Comparison of ENCODE assay signal across 8 mouse cellular contexts in the genomic region with DNA sequence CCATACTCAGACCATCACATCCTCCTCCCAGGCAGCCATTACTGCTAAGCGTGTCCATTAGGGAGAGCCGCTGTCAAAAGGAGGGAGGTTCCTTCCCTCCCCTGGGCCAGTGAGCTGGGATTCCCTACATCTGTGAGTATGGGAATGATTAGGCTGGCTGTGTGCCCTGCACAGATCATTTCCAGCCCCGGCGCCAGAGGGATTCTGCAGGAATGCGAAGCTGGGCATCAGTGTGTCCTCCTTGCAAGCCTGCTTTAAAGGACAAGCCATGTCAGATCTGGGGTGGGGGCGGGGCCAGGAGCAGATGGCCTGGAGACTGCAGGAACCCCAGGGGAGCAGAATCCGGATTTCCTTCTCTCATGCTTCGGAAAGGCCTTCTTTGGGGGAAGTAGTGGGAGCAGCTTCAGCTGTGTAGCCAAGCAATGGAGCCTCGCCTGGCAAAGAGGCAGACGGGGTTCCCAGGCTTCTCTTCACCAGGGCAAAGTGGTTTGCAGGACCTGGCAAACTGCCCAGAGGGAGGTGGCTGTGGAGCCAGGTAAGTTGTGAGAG. TPM values are rescaled to one million over a fixed set of nuclear protein-coding genes. Genes with fewer than 3 reads are reported as not detected.
A peak's percentile ranks its signal among the peaks of the same experiment; 100 is the strongest.
DNase-seq lines count a peak whose midpoint lies in the region; ATAC-seq lines count a peak whose summit lies in the region.

No protein-coding gene starts in this region.

- ATAC-seq in intestine, embryonic 14.5 days (replicated peaks; ENCODE audit: low FRiP score, low TSS enrichment, low read depth), result peak; percentile 27; the same call in 1 of the 2 replicates
- peak; percentile 60; the same call in 1 of the 2 replicates for ATAC-seq in limb, embryonic 11.5 days (ENCODE audit: insufficient number of reproducible peaks, low FRiP score, low TSS enrichment, low read depth)
- ATAC-seq in granulocyte monocyte progenitor cell, adult 5-6 weeks (replicated peaks; ENCODE audit: poor library complexity, severe bottlenecking), result no peak

- H3K9me3 ChIP-seq in intestine, embryonic 14.5 days (ENCODE audit: control insufficient read depth, low read length), result no peaks in the 10 kb centered on the region
- no peaks in the 10 kb centered on the region for H3K9me3 ChIP-seq in limb, embryonic 11.5 days (ENCODE audit: control insufficient read depth, low read length)

- peak; percentile 13 for DNase-seq in R1 (ENCODE audit: low read depth, low spot score)
- peak; percentile 85 to 86 for DNase-seq in cerebellum, postnatal 14 days
- DNase-seq in gastrocnemius, postnatal 14 days, result peak; percentile 87
- peak; percentile 69 for DNase-seq in intestine, embryonic 14.5 days (ENCODE audit: low spot score)
- peak; percentile 78 for DNase-seq in limb, embryonic 11.5 days (ENCODE audit: low spot score)
- peak; percentile 70 for DNase-seq in neural tube, embryonic 10.5 days (ENCODE audit: extremely low spot score, low spot score)
- DNase-seq in urinary bladder, postnatal 4 days (ENCODE audit: low spot score in 2 of 2), result peak; percentile 83 to 84

- 19% methylated on average over 10 of the region's 10 CpGs for WGBS in intestine, embryonic 14.5 days
- whole genome bisulfite sequencing in limb, embryonic 11.5 days, result 9% methylated on average over 10 of the region's 10 CpGs

- peak overlapping the region; percentile 51; the same call in 1 of the 2 replicates for H3K27ac ChIP-seq in intestine, embryonic 14.5 days (ENCODE audit: low read depth)
- peak overlapping the region; percentile 32; the same call in 1 of the 2 replicates for H3K27ac ChIP-seq in limb, embryonic 11.5 days (replicated peaks; ENCODE audit: low read depth, low read length)

- H3K27me3 ChIP-seq in intestine, embryonic 14.5 days (replicated peaks; ENCODE audit: control insufficient read depth, insufficient read depth, low read length), result no peaks in the 10 kb centered on the region
- no peaks in the 10 kb centered on the region for H3K27me3 ChIP-seq in limb, embryonic 11.5 days (ENCODE audit: control insufficient read depth, insufficient read depth, low read length)

- peaks cover 9% of the 10 kb centered on the region for H3K4me1 ChIP-seq in intestine, embryonic 14.5 days (replicated peaks; ENCODE audit: control insufficient read depth, insufficient read depth, low read length)
- peaks cover 9% of the 10 kb centered on the region; the same call in 1 of the 2 replicates for H3K4me1 ChIP-seq in limb, embryonic 11.5 days (ENCODE audit: control insufficient read depth, insufficient read depth, low read length)

- 0 out of 2 replicates have a peak overlapping the region, but pooled peaks have one; percentile 25 for H3K9ac ChIP-seq in intestine, embryonic 14.5 days (ENCODE audit: low read length)
- H3K9ac ChIP-seq in limb, embryonic 11.5 days (ENCODE audit: low read length), result 0 out of 2 replicates have a peak overlapping the region, but pooled peaks have one; percentile 31

- no peak overlapping the region for H3K4me3 ChIP-seq in intestine, embryonic 14.5 days (ENCODE audit: low read depth, low read length)
- no peak overlapping the region for H3K4me3 ChIP-seq in limb, embryonic 11.5 days (ENCODE audit: low read depth, low read length)

- intact Hi-C loops in gastrocnemius, postnatal 14 days (cut with DNase I; ENCODE audit: low total_unique reads), result no loop called here

- H3K4me2 ChIP-seq in intestine, embryonic 14.5 days (ENCODE audit: low read length), result peak overlapping the region; percentile 30
- H3K4me2 ChIP-seq in limb, embryonic 11.5 days (ENCODE audit: low read depth, severe bottlenecking), result peak overlapping the region; percentile 31

- H3K36me3 ChIP-seq in intestine, embryonic 14.5 days (ENCODE audit: control insufficient read depth, insufficient read depth, low read length), result no peaks in the 10 kb centered on the region
- no peaks in the 10 kb centered on the region for H3K36me3 ChIP-seq in limb, embryonic 11.5 days (ENCODE audit: control insufficient read depth, insufficient read depth, low read length)

RNA-seq across cellular contexts. Expression of gene Dlg1, which starts 45.3 kb away (rescaled TPM):
- 10 to 100 TPM; 26.4 to 30.9 TPM for total RNA-seq in gastrocnemius, postnatal 14 days (2021)
- polyA plus RNA-seq in intestine, embryonic 14.5 days (2014; fragmentation: Nextera tagmentation; extraction: Ambion mirVana), result 28.5 and 31.1 TPM in 2 replicates
- polyA plus RNA-seq in limb, embryonic 11.5 days (2014; fragmentation: Nextera tagmentation; extraction: Ambion mirVana), result 32.5 and 34.2 TPM in 2 replicates
- total RNA-seq in granulocyte monocyte progenitor cell, adult 5-6 weeks (2014; fragmentation: Nextera tagmentation), result 24.6 and 45.6 TPM in 2 replicates
- total RNA-seq in granulocyte monocyte progenitor cell, adult 5-6 weeks (2017), result 36.9 and 45.4 TPM in 2 replicates

Comparison
In these comparisons a context has a peak if more than half of its experiments do, and no peak if none do; other contexts are left out.
1. DNase-seq: peak in every context shown above with its lines; median percentile 87 in gastrocnemius, postnatal 14 days; 86 in cerebellum, postnatal 14 days; 84 in urinary bladder, postnatal 4 days; 78 in limb, embryonic 11.5 days; 70 in neural tube, embryonic 10.5 days; 69 in intestine, embryonic 14.5 days; 13 in R1.